13 mouse cellular contexts compared by ENCODE assay signal in genomic region chr3:56966008-56966407, GRCm38 (mm10).
"Had no signal": no experiment of that assay in that cellular context is flagged by ENCODE, and none has a peak within 500 bp of the region (broad histone marks: within the 10 kb centered on the region; RNA-seq: fewer than 3 reads in every experiment).

No protein-coding gene starts in this region.

- DNase-seq: kidney, adult 11 months; kidney, adult 8-10 months; kidney, postnatal 10 days; kidney, postnatal 36 days; layer of hippocampus, adult 9-11 months; liver, embryonic 13.5 days; lung, adult 2 months; lung, postnatal 14 days; lung, postnatal 4 days; right cerebral cortex, postnatal 25 days; spleen, adult 18-20 months; thymus, adult 18-20 months; thymus, postnatal 36 days had no signal
